Mouse (Mus musculus): ENCODE measurements around the gene 2310011J03Rik. TPM values are rescaled to one million over a fixed set of nuclear protein-coding genes. Genes with fewer than 3 reads are reported as not detected.

Gene 2310011J03Rik
- polyA plus RNA-seq, 1 experiment from 2014 or later = 39.7 TPM

DNA sequence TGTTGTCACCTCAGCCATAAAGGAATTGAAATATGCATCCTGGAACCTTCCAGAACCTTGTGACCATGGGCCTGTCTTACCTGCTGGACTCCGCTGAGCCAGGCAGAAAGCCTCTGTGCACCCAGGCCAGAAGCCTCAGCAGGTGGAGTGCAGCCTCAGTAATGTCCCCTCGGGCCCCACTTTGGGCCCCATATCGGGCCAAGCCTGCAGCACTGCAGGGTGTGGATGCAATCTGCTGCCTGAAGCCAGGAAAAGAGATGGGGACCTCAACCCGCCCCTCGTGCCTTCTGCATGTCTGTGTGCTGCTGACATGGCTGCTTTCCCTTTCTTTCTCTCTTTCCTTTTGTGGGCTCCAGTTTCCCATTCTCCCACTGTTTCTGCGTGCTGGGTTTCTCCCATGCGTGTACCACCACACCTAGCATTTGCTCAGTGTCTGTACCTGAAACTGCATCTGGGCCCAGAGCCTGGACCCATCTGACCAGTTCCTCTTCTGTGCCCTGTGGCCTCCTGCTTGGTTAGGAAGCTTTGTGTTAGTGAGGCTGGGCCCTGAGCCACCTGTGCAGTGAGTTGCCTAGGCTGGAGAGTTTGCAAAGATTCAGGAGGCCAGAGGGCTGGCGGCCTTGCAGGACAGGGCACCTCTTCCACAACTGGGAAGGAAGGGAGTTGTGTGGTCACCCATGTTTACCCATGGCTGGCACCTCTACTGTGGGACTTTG lies 48.3 kb downstream of the 2310011J03Rik start:
- DNase-seq (ENCODE audit: low spot score) (no peak), ATAC-seq (replicated peaks; ENCODE audit: low FRiP score) (no peak)
- Histone ChIP-seq H3K9ac (ENCODE audit: low read length) (no peak overlapping the region), H3K27ac (ENCODE audit: low read depth, low read length) (no peak overlapping the region), H3K36me3 (ENCODE audit: control insufficient read depth, insufficient read depth, low read length) (peaks cover 2% of the 10 kb centered on the region; the same call in 1 of the 2 replicates), H3K4me2 (ENCODE audit: low read depth, low read length, severe bottlenecking) (no peak overlapping the region), H3K4me3 (ENCODE audit: low read depth, low read length) (no peak overlapping the region), H3K4me1 (replicated peaks; ENCODE audit: control insufficient read depth, insufficient read depth, low read length) (peaks cover 10% of the 10 kb centered on the region), H3K9me3 (ENCODE audit: control insufficient read depth, low read length) (no peaks in the 10 kb centered on the region), H3K27me3 (ENCODE audit: control insufficient read depth, insufficient read depth, low read length) (no peaks in the 10 kb centered on the region)
- 87% methylated on average over 8 of the region's 8 CpGs for WGBS

DNA sequence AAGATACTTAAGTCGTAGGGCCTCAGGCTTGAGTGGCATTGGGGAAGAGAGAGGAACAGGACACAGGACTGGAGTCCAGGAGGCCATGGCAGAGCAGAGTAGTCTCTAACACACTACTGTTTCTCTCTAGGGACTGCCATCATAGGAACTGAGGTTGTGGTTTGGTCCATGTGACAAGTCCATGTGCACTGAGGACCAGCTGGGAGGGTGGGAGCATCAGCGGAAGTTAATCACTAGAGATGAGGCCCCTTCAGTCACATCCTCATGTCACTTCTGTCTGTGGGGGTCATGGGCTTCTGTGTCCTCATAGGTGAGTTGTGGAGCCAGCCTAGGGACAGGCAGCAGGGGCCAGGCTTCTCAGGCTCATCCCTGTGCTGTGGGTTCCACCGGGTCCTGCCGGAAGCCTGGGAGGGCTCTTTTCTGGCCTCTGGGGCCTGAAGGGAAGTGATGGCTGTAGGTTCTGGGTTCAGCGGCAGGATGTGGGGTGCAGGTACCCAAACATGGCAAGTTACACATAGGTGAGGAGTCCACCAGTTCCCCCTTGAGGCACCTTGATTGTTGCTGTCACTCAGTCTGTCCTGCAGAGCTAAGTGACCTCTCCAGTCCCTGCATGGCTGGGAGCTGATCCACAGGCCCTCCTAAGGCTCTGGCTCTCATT lies 49.0 kb downstream of the 2310011J03Rik start:
- Histone ChIP-seq H3K27me3 (ENCODE audit: control insufficient read depth, insufficient read depth, low read length) (no peaks in the 10 kb centered on the region), H3K36me3 (ENCODE audit: control insufficient read depth, insufficient read depth, low read length) (no peaks in the 10 kb centered on the region; the same call in 1 of the 2 replicates), H3K9me3 (ENCODE audit: control insufficient read depth, low read length) (no peaks in the 10 kb centered on the region), H3K4me3 (ENCODE audit: low read depth, low read length) (no peak overlapping the region), H3K9ac (ENCODE audit: low read length) (no peak overlapping the region), H3K4me1 (replicated peaks; ENCODE audit: control insufficient read depth, insufficient read depth, low read length) (peaks cover 15% of the 10 kb centered on the region), H3K4me2 (ENCODE audit: low read depth, low read length, severe bottlenecking) (no peak overlapping the region), H3K27ac (ENCODE audit: low read depth, low read length) (no peak overlapping the region)
- WGBS = 89% methylated on average over 5 of the region's 5 CpGs
- DNase-seq (ENCODE audit: low spot score) (no peak), ATAC-seq (replicated peaks; ENCODE audit: low FRiP score) (no peak)

GRCm38 (mm10) chr10:80270734-80271181 lies 49.6 kb downstream of the 2310011J03Rik start:
- no peak for ATAC-seq (replicated peaks; ENCODE audit: low FRiP score)
- Histone ChIP-seq H3K4me1 (replicated peaks; ENCODE audit: control insufficient read depth, insufficient read depth, low read length) (peaks cover 16% of the 10 kb centered on the region), H3K27ac (ENCODE audit: low read depth, low read length) (no peak overlapping the region), H3K4me2 (ENCODE audit: low read depth, low read length, severe bottlenecking) (no peak overlapping the region), H3K9me3 (ENCODE audit: control insufficient read depth, low read length) (no peaks in the 10 kb centered on the region), H3K9ac (ENCODE audit: low read length) (no peak overlapping the region), H3K36me3 (ENCODE audit: control insufficient read depth, insufficient read depth, low read length) (no peaks in the 10 kb centered on the region; the same call in 1 of the 2 replicates), H3K4me3 (ENCODE audit: low read depth, low read length) (no peak overlapping the region), H3K27me3 (ENCODE audit: control insufficient read depth, insufficient read depth, low read length) (no peaks in the 10 kb centered on the region)
- 80% methylated on average over 6 of the region's 6 CpGs for WGBS
- no peak for DNase-seq (ENCODE audit: low spot score)

DNA sequence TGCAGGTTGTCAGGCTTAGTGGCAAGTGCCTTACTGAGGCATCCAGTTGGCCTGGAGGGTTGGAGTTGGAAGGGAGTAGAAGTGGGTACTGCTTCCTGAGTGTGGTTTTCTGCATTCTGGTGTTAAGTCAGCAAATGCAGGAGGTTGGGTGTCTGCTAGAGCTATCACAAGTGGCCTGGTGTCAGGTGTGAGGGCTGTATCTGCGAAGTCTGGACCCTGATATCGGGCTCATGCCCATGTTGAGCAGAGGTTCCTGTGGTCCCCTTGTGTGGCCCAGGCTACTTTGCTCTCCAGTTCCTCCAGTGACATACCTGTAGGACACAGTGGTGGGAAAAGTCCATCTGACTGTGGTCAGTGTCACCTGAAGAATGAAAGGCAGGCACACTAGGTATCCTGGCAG lies 50.2 kb downstream of the 2310011J03Rik start:
- H3K4me3 ChIP-seq (ENCODE audit: low read depth, low read length) = no peak overlapping the region
- H3K9ac ChIP-seq (ENCODE audit: low read length) = no peak overlapping the region
- DNase-seq (ENCODE audit: low spot score) = no peak
- 95% methylated on average over 2 of the region's 2 CpGs for WGBS
- H3K27ac ChIP-seq (ENCODE audit: low read depth, low read length) = no peak overlapping the region
- no peak overlapping the region for H3K4me2 ChIP-seq (ENCODE audit: low read depth, low read length, severe bottlenecking)
- H3K36me3 ChIP-seq (ENCODE audit: control insufficient read depth, insufficient read depth, low read length) = no peaks in the 10 kb centered on the region; the same call in 1 of the 2 replicates
- H3K4me1 ChIP-seq (replicated peaks; ENCODE audit: control insufficient read depth, insufficient read depth, low read length) = peaks cover 18% of the 10 kb centered on the region
- no peak for ATAC-seq (replicated peaks; ENCODE audit: low FRiP score)
- no peaks in the 10 kb centered on the region for H3K9me3 ChIP-seq (ENCODE audit: control insufficient read depth, low read length)
- no peaks in the 10 kb centered on the region for H3K27me3 ChIP-seq (ENCODE audit: control insufficient read depth, insufficient read depth, low read length)

Small RNAs within 50 kb of the gene (microRNA-seq; reads per million reads assigned to microRNA genes)
- not detected for gene Mir6911 (ENCODE audit: insufficient number of aligned reads)

Other genes with a start within 250 kb of the 2310011J03Rik start
- 12.5 and 13.6 TPM in 2 replicates for gene Sbno2, start 215.0 kb downstream of the 2310011J03Rik start, polyA plus RNA-seq (2014; fragmentation: Nextera tagmentation; extraction: Ambion mirVana)
- gene Stk11, start 204.7 kb downstream of the 2310011J03Rik start, polyA plus RNA-seq (2014; fragmentation: Nextera tagmentation; extraction: Ambion mirVana) = 26.5 and 31.6 TPM in 2 replicates
- 401 and 414 TPM in 2 replicates for gene Atp5d, start 181.9 kb downstream of the 2310011J03Rik start, polyA plus RNA-seq (2014; fragmentation: Nextera tagmentation; extraction: Ambion mirVana)
- gene Cbarp, start 179.7 kb downstream of the 2310011J03Rik start, polyA plus RNA-seq (2014; fragmentation: Nextera tagmentation; extraction: Ambion mirVana) = 10.4 and 15.0 TPM in 2 replicates
- gene Midn, start 172.3 kb downstream of the 2310011J03Rik start, polyA plus RNA-seq (2014; fragmentation: Nextera tagmentation; extraction: Ambion mirVana) = 58.3 and 66.4 TPM in 2 replicates
- gene Cirbp, start 154.6 kb downstream of the 2310011J03Rik start, polyA plus RNA-seq (2014; fragmentation: Nextera tagmentation; extraction: Ambion mirVana) = 82.0 and 83.4 TPM in 2 replicates
- 6.4 and 8.3 TPM in 2 replicates for gene 1600002K03Rik, start 147.6 kb downstream of the 2310011J03Rik start, polyA plus RNA-seq (2014; fragmentation: Nextera tagmentation; extraction: Ambion mirVana)
- 48.8 and 50.7 TPM in 2 replicates for gene Efna2, start 141.1 kb downstream of the 2310011J03Rik start, polyA plus RNA-seq (2014; fragmentation: Nextera tagmentation; extraction: Ambion mirVana)
- gene Mum1, start 94.1 kb downstream of the 2310011J03Rik start, polyA plus RNA-seq (2014; fragmentation: Nextera tagmentation; extraction: Ambion mirVana) = 75.6 and 79.4 TPM in 2 replicates
- 219 and 265 TPM in 2 replicates for gene Ndufs7, start 71.4 kb downstream of the 2310011J03Rik start, polyA plus RNA-seq (2014; fragmentation: Nextera tagmentation; extraction: Ambion mirVana)
- 20.4 and 24.1 TPM in 2 replicates for gene Gamt, start 59.5 kb downstream of the 2310011J03Rik start, polyA plus RNA-seq (2014; fragmentation: Nextera tagmentation; extraction: Ambion mirVana)
- gene Dazap1, start 59.1 kb downstream of the 2310011J03Rik start, polyA plus RNA-seq (2014; fragmentation: Nextera tagmentation; extraction: Ambion mirVana) = 53.2 and 55.4 TPM in 2 replicates
- gene Rps15, start 28.1 kb downstream of the 2310011J03Rik start, polyA plus RNA-seq (2014; fragmentation: Nextera tagmentation; extraction: Ambion mirVana) = 858 and 895 TPM in 2 replicates
- gene Apc2, start 24.6 kb downstream of the 2310011J03Rik start, polyA plus RNA-seq (2014; fragmentation: Nextera tagmentation; extraction: Ambion mirVana) = 75.5 and 77.7 TPM in 2 replicates
- gene Pcsk4, start 9.0 kb upstream of the 2310011J03Rik start, polyA plus RNA-seq (2014; fragmentation: Nextera tagmentation; extraction: Ambion mirVana) = 3.8 and 4.5 TPM in 2 replicates
- gene Reep6, start 9.4 kb upstream of the 2310011J03Rik start, polyA plus RNA-seq (2014; fragmentation: Nextera tagmentation; extraction: Ambion mirVana) = 7.0 and 8.0 TPM in 2 replicates
- gene Adamtsl5, start 27.9 kb upstream of the 2310011J03Rik start, polyA plus RNA-seq (2014; fragmentation: Nextera tagmentation; extraction: Ambion mirVana) = 0.51 and 0.76 TPM in 2 replicates
- gene Plk5, start 35.9 kb upstream of the 2310011J03Rik start, polyA plus RNA-seq (2014; fragmentation: Nextera tagmentation; extraction: Ambion mirVana) = 0.36 and 0.87 TPM in 2 replicates
- 13.3 and 15.9 TPM in 2 replicates for gene Mex3d, start 67.1 kb upstream of the 2310011J03Rik start, polyA plus RNA-seq (2014; fragmentation: Nextera tagmentation; extraction: Ambion mirVana)
- gene Mbd3, start 79.0 kb upstream of the 2310011J03Rik start, polyA plus RNA-seq (2014; fragmentation: Nextera tagmentation; extraction: Ambion mirVana) = 276 and 322 TPM in 2 replicates
- 430 and 504 TPM in 2 replicates for gene Uqcr11, start 86.3 kb upstream of the 2310011J03Rik start, polyA plus RNA-seq (2014; fragmentation: Nextera tagmentation; extraction: Ambion mirVana)
- gene Tcf3, start 113.1 kb upstream of the 2310011J03Rik start, polyA plus RNA-seq (2014; fragmentation: Nextera tagmentation; extraction: Ambion mirVana) = 237 and 256 TPM in 2 replicates
- 0.49 and 0.53 TPM in 2 replicates for gene Onecut3, start 174.3 kb upstream of the 2310011J03Rik start, polyA plus RNA-seq (2014; fragmentation: Nextera tagmentation; extraction: Ambion mirVana)
- gene Atp8b3, start 218.6 kb upstream of the 2310011J03Rik start, polyA plus RNA-seq (2014; fragmentation: Nextera tagmentation; extraction: Ambion mirVana) = 0.35 and 0.59 TPM in 2 replicates
- gene Rexo1, start 241.0 kb upstream of the 2310011J03Rik start, polyA plus RNA-seq (2014; fragmentation: Nextera tagmentation; extraction: Ambion mirVana) = 34.9 and 37.1 TPM in 2 replicates